Mouse (Mus musculus) CH12.LX (cell line): ENCODE data around the gene Zfp827. TPM values are rescaled to one million over a fixed set of nuclear protein-coding genes. Genes with fewer than 3 reads are reported as not detected.

Experiments used
- DNase-seq: peaks from one replicate; pipeline ENCODE4 v3.0.0-alpha.2; 2013; ENCODE audit errors: extremely low read depth
- H3K27ac ChIP-seq: 2 replicates; pipeline ENCODE4 v1.5.1; 2012; ENCODE audit warnings: low read depth, mild to moderate bottlenecking, control low read depth, moderate library complexity; ENCODE audit not compliant: insufficient read depth
- H3K27me3 ChIP-seq: replicated peaks from 2 replicates; pipeline ENCODE3; 2012; ENCODE audit warnings: inconsistent platforms
- H3K36me3 ChIP-seq, 2 experiments: replicated peaks in 1 of 2; 2 replicates each; pipeline versions ENCODE3 to v1.6.1; 2012; ENCODE audit warnings: inconsistent platforms in 1 of 2, low read length in 1 of 2, mild to moderate bottlenecking in 1 of 2, mixed read lengths in 1 of 2, moderate library complexity in 1 of 2; ENCODE audit not compliant: control insufficient read depth in 1 of 2, insufficient read depth in 1 of 2
- H3K4me1 ChIP-seq, 2 experiments: 2 replicates each; pipeline ENCODE4 v1.6.1; 2012; ENCODE audit warnings: inconsistent platforms in 1 of 2, moderate library complexity in 1 of 2; ENCODE audit not compliant: insufficient read depth in 2 of 2, control insufficient read depth in 1 of 2
- H3K4me2 ChIP-seq: 2 replicates; pipeline ENCODE4 v1.6.1; 2012; ENCODE audit warnings: low read depth, mild to moderate bottlenecking, control low read depth; ENCODE audit not compliant: poor library complexity, insufficient read depth, severe bottlenecking
- H3K4me3 ChIP-seq, 3 experiments: fragments of 150-350 bp in 1 of 3; sonication (generic) in 1 of 3; replicated peaks in 1 of 3; 2 replicates each; pipeline versions ENCODE3 to v1.5.1; 2011 to 2012; ENCODE audit warnings: low read depth in 2 of 3, low read length in 2 of 3, mild to moderate bottlenecking in 2 of 3, moderate library complexity in 2 of 3, control low read depth in 1 of 3, improper control_type of control experiment in 1 of 3, inconsistent platforms in 1 of 3, mixed read lengths in 1 of 3; ENCODE audit not compliant: poor library complexity in 1 of 3
- H3K79me2 ChIP-seq: replicated peaks from 2 replicates; pipeline ENCODE4 v1.6.1; 2012; ENCODE audit warnings: mild to moderate bottlenecking, moderate library complexity; ENCODE audit not compliant: control insufficient read depth, poor library complexity, insufficient read depth, severe bottlenecking; ENCODE audit errors: extremely low read depth
- H3K9ac ChIP-seq: 2 replicates; pipeline ENCODE4 v1.6.1; 2012; ENCODE audit warnings: low read depth, mild to moderate bottlenecking, control low read depth, moderate library complexity; ENCODE audit not compliant: insufficient read depth
- H3K9me3 ChIP-seq: replicated peaks from 2 replicates; pipeline ENCODE3; 2012; ENCODE audit warnings: low read length, inconsistent platforms, mixed read lengths
- BHLHE40 ChIP-seq: IDR thresholded peaks from 2 replicates; pipeline ENCODE4 v1.6.1; 2011; ENCODE audit warnings: mild to moderate bottlenecking, low read depth, low read length, improper control_type of control experiment
- CHD1 ChIP-seq: IDR thresholded peaks from 2 replicates; pipeline ENCODE4 v1.6.1; 2012; ENCODE audit warnings: low read depth, low read length, improper control_type of control experiment, inconsistent platforms
- CHD2 ChIP-seq: IDR thresholded peaks from 2 replicates; pipeline ENCODE4 v1.6.1; 2011; ENCODE audit warnings: low read length, improper control_type of control experiment
- E2F4 ChIP-seq: IDR thresholded peaks from 2 replicates; pipeline ENCODE4 v1.6.1; 2011; ENCODE audit warnings: low read depth, low read length, improper control_type of control experiment; ENCODE audit not compliant: insufficient replicate concordance
- ELF1 ChIP-seq: IDR thresholded peaks from 2 replicates; pipeline ENCODE4 v1.6.1; 2014; ENCODE audit warnings: low read depth, mild to moderate bottlenecking, inconsistent platforms, low read length, improper control_type of control experiment
- EP300 ChIP-seq: IDR thresholded peaks from 2 replicates; pipeline ENCODE4 v1.6.1; 2011; ENCODE audit warnings: low read length, improper control_type of control experiment
- ETS1 ChIP-seq: conservative IDR thresholded peaks from 2 replicates; pipeline ENCODE4 v1.6.1; 2012; ENCODE audit warnings: low read depth, mild to moderate bottlenecking, inconsistent platforms, low read length, improper control_type of control experiment, moderate library complexity
- GABPA ChIP-seq: IDR thresholded peaks from 2 replicates; pipeline ENCODE4 v1.6.1; 2012; ENCODE audit warnings: low read depth, low read length, improper control_type of control experiment, inconsistent platforms; ENCODE audit not compliant: insufficient replicate concordance
- IRF4 ChIP-seq: IDR thresholded peaks from 2 replicates; pipeline ENCODE4 v1.6.1; 2014; ENCODE audit warnings: low read depth, mild to moderate bottlenecking, inconsistent platforms, low read length, improper control_type of control experiment
- JUN ChIP-seq: IDR thresholded peaks from 2 replicates; pipeline ENCODE4 v1.6.1; 2011; ENCODE audit warnings: low read depth, mild to moderate bottlenecking, low read length, improper control_type of control experiment, moderate library complexity; ENCODE audit not compliant: insufficient read depth
- JUND ChIP-seq: conservative IDR thresholded peaks from 2 replicates; pipeline ENCODE4 v1.6.1; 2011; ENCODE audit warnings: low read depth, low read length, improper control_type of control experiment
- KAT2A ChIP-seq: IDR thresholded peaks from 2 replicates; pipeline ENCODE4 v1.6.1; 2012; ENCODE audit warnings: low read length, improper control_type of control experiment, inconsistent platforms; ENCODE audit not compliant: insufficient replicate concordance
- MAFK ChIP-seq: IDR thresholded peaks from 2 replicates; pipeline ENCODE4 v1.6.1; 2011; ENCODE audit warnings: low read length, improper control_type of control experiment; ENCODE audit not compliant: insufficient replicate concordance
- MAX ChIP-seq: IDR thresholded peaks from 2 replicates; pipeline ENCODE4 v1.6.1; 2011; ENCODE audit warnings: low read length, improper control_type of control experiment
- MEF2A ChIP-seq: IDR thresholded peaks from 2 replicates; pipeline ENCODE4 v1.6.1; 2014; ENCODE audit warnings: low read depth, mild to moderate bottlenecking, inconsistent platforms, low read length, improper control_type of control experiment, borderline replicate concordance
- MYC ChIP-seq: IDR thresholded peaks from 2 replicates; pipeline ENCODE4 v1.6.1; 2011; ENCODE audit warnings: low read depth, mild to moderate bottlenecking, improper control_type of control experiment, low read length
- NELFE ChIP-seq: IDR thresholded peaks from 2 replicates; pipeline ENCODE4 v1.6.1; 2011; ENCODE audit warnings: low read depth, low read length, improper control_type of control experiment
- NRF1 ChIP-seq: IDR thresholded peaks from 2 replicates; pipeline ENCODE4 v1.6.1; 2014; ENCODE audit warnings: low read depth, mild to moderate bottlenecking, inconsistent platforms, low read length, improper control_type of control experiment, moderate library complexity
- PAX5 ChIP-seq: IDR thresholded peaks from 2 replicates; pipeline ENCODE4 v1.6.1; 2012; ENCODE audit warnings: low read length, inconsistent platforms, mixed read lengths
- POLR2A ChIP-seq: IDR thresholded peaks from 2 replicates; pipeline ENCODE4 v1.6.1; 2011; ENCODE audit warnings: low read depth, mild to moderate bottlenecking, improper control_type of control experiment, low read length
- POLR2AphosphoS2 ChIP-seq: IDR thresholded peaks from 2 replicates; pipeline ENCODE4 v1.6.1; 2011; ENCODE audit warnings: low read depth, low read length, improper control_type of control experiment
- RAD21 ChIP-seq: IDR thresholded peaks from 2 replicates; pipeline ENCODE4 v1.6.1; 2011; ENCODE audit warnings: low read depth, mild to moderate bottlenecking, low read length, improper control_type of control experiment, moderate library complexity
- SIN3A ChIP-seq: IDR thresholded peaks from 2 replicates; pipeline ENCODE4 v1.6.1; 2012; ENCODE audit warnings: low read length, improper control_type of control experiment, inconsistent platforms
- TCF12 ChIP-seq: IDR thresholded peaks from 2 replicates; pipeline ENCODE4 v1.6.1; 2014; ENCODE audit warnings: low read depth, mild to moderate bottlenecking, inconsistent platforms, low read length, improper control_type of control experiment
- UBTF ChIP-seq: IDR thresholded peaks from 2 replicates; pipeline ENCODE4 v1.6.1; 2012; ENCODE audit warnings: low read depth, mild to moderate bottlenecking, inconsistent platforms, low read length, improper control_type of control experiment, moderate library complexity
- USF1 ChIP-seq: IDR thresholded peaks from 2 replicates; pipeline ENCODE4 v1.6.1; 2014; ENCODE audit warnings: low read depth, mild to moderate bottlenecking, inconsistent platforms, low read length, improper control_type of control experiment
- USF2 ChIP-seq: conservative IDR thresholded peaks from 2 replicates; pipeline ENCODE4 v1.6.1; 2011; ENCODE audit warnings: low read depth, low read length, improper control_type of control experiment
- ZMIZ1 ChIP-seq: IDR thresholded peaks from 2 replicates; pipeline ENCODE4 v1.6.1; 2012; ENCODE audit warnings: low read depth, mild to moderate bottlenecking, inconsistent platforms, low read length, improper control_type of control experiment
- ZNF384 ChIP-seq: IDR thresholded peaks from 2 replicates; pipeline ENCODE4 v1.6.1; 2012; ENCODE audit warnings: low read depth, low read length, improper control_type of control experiment, inconsistent platforms
- dilution Hi-C: fragments of 300-500 bp; cut with MboI; formaldehyde crosslinking; loops from 2 replicates; pipeline ENCODE4 v1.14.3; 2020; ENCODE audit warnings: low sequenced_read_pairs; ENCODE audit not compliant: extremely low pct_unique_long_range_greater_than_20kb, extremely low pct_ligation_motif_present
- in situ Hi-C: fragments of 300-500 bp; cut with MboI; formaldehyde crosslinking; loops from 3 replicates; pipeline ENCODE4 v1.14.3; 2019; ENCODE audit warnings: low sequenced_read_pairs, low pct_ligation_motif_present, low pct_unique_long_range_greater_than_20kb, mixed read lengths
- polyA plus RNA-seq: library from polyadenylated mRNA; unstranded; fragments of >175 nt; gene quantifications from 2 replicates; pipeline ENCODE4 v1.2.1, GENCODE M21; 2012; ENCODE audit warnings: low read depth; ENCODE audit not compliant: insufficient read length
- total RNA-seq, 2 experiments: library from RNA; depleted of rRNA; stranded (reverse); fragments of 300-350 nt in 1 of 2; fragments of >200 nt in 1 of 2; gene quantifications; 2 replicates each; pipeline ENCODE4 v1.2.3; 2012 to 2014

Gene Zfp827
- total and polyA plus RNA-seq, 3 experiments = 4.3 to 11.1 (median 7.8) TPM

DNA sequence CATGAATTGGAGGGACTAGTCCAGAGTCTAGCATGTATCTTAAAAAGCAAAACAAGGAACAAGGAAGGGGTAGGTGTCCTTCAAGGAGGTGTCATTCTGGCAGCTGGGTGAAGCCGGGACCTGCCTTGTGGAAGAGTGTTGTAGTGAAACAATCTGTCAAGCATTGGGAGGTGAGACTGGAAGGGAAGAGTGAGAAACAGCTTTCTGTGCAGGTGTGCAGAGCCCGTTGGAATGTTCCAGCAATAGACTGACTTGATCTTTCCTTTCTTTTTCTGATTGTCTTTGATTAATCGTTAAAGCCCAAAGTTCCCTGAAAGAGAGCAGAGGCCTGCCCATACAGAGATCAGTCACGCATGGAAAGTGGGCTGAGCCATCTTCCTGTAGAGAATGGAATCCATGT, 125.4 kb downstream of the Zfp827 start:
- Histone ChIP-seq H3K79me2 (no peaks in the 10 kb centered on the region), H3K9me3 (no peaks in the 10 kb centered on the region), H3K27ac (peak overlapping the region; percentile 58), H3K36me3 (peaks cover 10 to 51% of the 10 kb centered on the region in 2 experiments), H3K27me3 (no peaks in the 10 kb centered on the region), H3K4me1 (peaks cover 61 to 98% of the 10 kb centered on the region in 2 experiments), H3K9ac (0 out of 2 replicates have a peak overlapping the region, but pooled peaks have one; percentile 0), H3K4me3 (no peak overlapping the region), H3K4me2 (no peak overlapping the region)
- dilution Hi-C loops (no loop called here), in situ Hi-C loops (no loop called here)
- TF ChIP-seq UBTF (no peak), POLR2AphosphoS2 (no peak), MAX (no peak), ZMIZ1 (no peak), USF1 (no peak), PAX5 (no peak), KAT2A (no peak), RAD21 (no peak), ZNF384 (no peak), ETS1 (no peak), CHD1 (no peak), NRF1 (no peak)
- DNase-seq = no peak

DNA sequence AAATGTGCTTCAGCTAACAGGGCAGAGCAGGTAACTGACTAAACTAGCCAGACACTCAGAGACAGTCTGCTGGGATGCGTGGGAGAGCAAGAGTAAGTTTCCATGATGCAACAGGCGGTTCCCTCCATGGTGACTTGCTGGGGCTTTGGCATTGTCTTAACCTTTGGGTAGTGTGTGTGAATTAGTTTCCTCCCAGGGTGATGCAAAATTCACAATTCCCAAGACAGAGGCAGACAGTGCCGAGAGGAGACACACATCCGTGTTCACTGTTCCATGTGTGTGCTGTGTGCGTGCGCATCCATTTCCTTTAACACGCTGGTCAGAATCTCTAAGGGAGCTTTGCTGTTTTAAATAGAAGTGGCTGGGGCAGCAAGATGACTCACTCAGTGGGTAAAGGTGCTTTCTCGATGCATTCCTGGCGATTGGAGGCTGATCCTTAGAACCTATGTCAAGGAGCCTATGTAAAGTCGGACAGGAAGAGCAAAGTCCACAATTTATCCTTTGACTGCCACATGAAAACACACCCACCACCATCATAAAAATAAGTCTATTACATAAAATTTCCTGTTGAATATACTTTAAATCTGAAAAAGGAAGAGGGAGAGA, 127.4 kb downstream of the Zfp827 start:
- no peaks in the 10 kb centered on the region for H3K79me2 ChIP-seq
- 0 out of 2 replicates have a peak overlapping the region, but pooled peaks have one; percentile 23 for H3K9ac ChIP-seq
- no peak overlapping the region for H3K4me3 ChIP-seq
- peak overlapping the region; percentile 13; the same call in 1 of the 2 replicates for H3K4me2 ChIP-seq
- DNase-seq = peak; percentile 67
- no peaks in the 10 kb centered on the region for H3K27me3 ChIP-seq
- H3K4me1 ChIP-seq = peaks cover 71 to 98% of the 10 kb centered on the region in 2 experiments
- dilution Hi-C loops = no loop called here
- in situ Hi-C loops = no loop called here
- peak overlapping the region; percentile 91 for H3K27ac ChIP-seq
- no peaks in the 10 kb centered on the region for H3K9me3 ChIP-seq
- H3K36me3 ChIP-seq = peaks cover 10 to 55% of the 10 kb centered on the region in 2 experiments
- TF ChIP-seq BHLHE40 (peak; percentile 74), KAT2A (0 out of 2 replicates have a peak, but pooled peaks have one; percentile 32), UBTF (no peak), NRF1 (peak; percentile 78), NELFE (no peak; the same call in 1 of the 2 replicates), POLR2AphosphoS2 (no peak), ZMIZ1 (no peak), CHD2 (no peak), MYC (peak; percentile 77), MEF2A (peak; percentile 23; the same call in 1 of the 2 replicates), JUN (no peak), RAD21 (no peak), GABPA (no peak), MAX (no peak; the same call in 1 of the 2 replicates), SIN3A (no peak; the same call in 1 of the 2 replicates), ETS1 (peak; percentile 69), USF2 (no peak), EP300 (peak; percentile 62; the same call in 1 of the 2 replicates), PAX5 (no peak), USF1 (no peak), TCF12 (0 out of 2 replicates have a peak, but pooled peaks have one; percentile 12), MAFK (no peak), JUND (peak; percentile 45; the same call in 1 of the 2 replicates), ELF1 (no peak), E2F4 (no peak), IRF4 (peak; percentile 12; the same call in 1 of the 2 replicates), POLR2A (peak; percentile 23; the same call in 1 of the 2 replicates), ZNF384 (no peak)
